Mouse (Mus musculus): ENCODE data around the gene Grb14. TPM values are rescaled to one million over a fixed set of nuclear protein-coding genes. Genes with fewer than 3 reads are reported as not detected.

Gene Grb14
- total and polyA plus RNA-seq, 3 experiments = not detected

DNA sequence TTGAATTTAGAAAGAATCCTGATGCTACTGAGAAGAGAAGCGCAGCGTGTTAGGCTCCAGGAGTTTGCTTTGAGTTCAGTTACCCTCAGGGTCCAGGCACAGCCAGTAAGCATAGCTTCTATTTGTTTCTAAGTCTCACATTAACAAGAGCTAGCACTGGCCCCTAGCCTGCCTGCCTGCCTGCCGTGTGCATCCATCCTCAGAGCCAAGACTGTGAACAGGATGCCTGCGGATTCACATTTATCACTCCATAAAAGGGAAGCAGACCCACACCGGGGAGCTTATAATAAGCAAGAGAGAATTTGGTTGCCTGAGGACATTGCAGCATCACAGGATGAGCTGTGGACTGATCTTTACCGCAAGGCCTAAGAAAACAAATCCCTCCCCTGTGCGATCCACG is 53.8 kb downstream of the Grb14 start:
- no peaks in the 10 kb centered on the region for H3K36me3 ChIP-seq (ENCODE audit: control insufficient read depth in 1 of 2, insufficient read depth in 2 of 2, low read length in 2 of 2)
- no peak overlapping the region for H3K27ac ChIP-seq (ENCODE audit: control insufficient read depth, low read depth, low read length)
- H3K4me3 ChIP-seq (ENCODE audit: control insufficient read depth in 1 of 2, insufficient read depth in 1 of 2, low read depth in 2 of 2, low read length in 2 of 2) = no peak overlapping the region
- no peaks in the 10 kb centered on the region for H3K9me3 ChIP-seq (replicated peaks; ENCODE audit: insufficient read depth, low read length)
- DNase-seq (ENCODE audit: low read depth, low spot score) = no peak
- no peak for TF ChIP-seq HCFC1 (IDR thresholded peaks at IDR 0.05; ENCODE audit: low read depth, low read length)
- TF ChIP-seq TCF12 (IDR thresholded peaks at IDR 0.05; ENCODE audit: low read depth, low read length) = no peak
- TF ChIP-seq RAD21 (IDR thresholded peaks at IDR 0.05; ENCODE audit: low read depth, low read length) = no peak
- TF ChIP-seq CTCF (IDR thresholded peaks at IDR 0.05 in 2 of 3, conservative IDR thresholded peaks at IDR 0.05 in 1 of 3; ENCODE audit: control insufficient read depth in 1 of 3, insufficient read depth in 1 of 3, low read depth in 2 of 3, low read length in 3 of 3, poor library complexity in 1 of 3, severe bottlenecking in 1 of 3) = no peak
- no peak for TF ChIP-seq POLR2A (IDR thresholded peaks at IDR 0.05; ENCODE audit: control insufficient read depth in 1 of 2, insufficient read depth in 1 of 2, low read depth in 1 of 2, low read length in 2 of 2, poor library complexity in 1 of 2)
- TF ChIP-seq MYB (IDR thresholded peaks at IDR 0.05; ENCODE audit: low read depth, low read length) = no peak
- no peak overlapping the region for H3K9ac ChIP-seq (ENCODE audit: control insufficient read depth, low read depth, low read length, poor library complexity, severe bottlenecking)
- no peaks in the 10 kb centered on the region for H3K4me1 ChIP-seq (ENCODE audit: control insufficient read depth in 1 of 2, insufficient read depth in 2 of 2, low read length in 2 of 2)
- H3K79me2 ChIP-seq (ENCODE audit: control insufficient read depth, insufficient read depth, low read length, poor library complexity) = no peaks in the 10 kb centered on the region
- H3K27me3 ChIP-seq (ENCODE audit: control insufficient read depth in 1 of 2, insufficient read depth in 2 of 2, low read length in 2 of 2) = no peaks in the 10 kb centered on the region; a peak in 1 of 4 replicates

DNA sequence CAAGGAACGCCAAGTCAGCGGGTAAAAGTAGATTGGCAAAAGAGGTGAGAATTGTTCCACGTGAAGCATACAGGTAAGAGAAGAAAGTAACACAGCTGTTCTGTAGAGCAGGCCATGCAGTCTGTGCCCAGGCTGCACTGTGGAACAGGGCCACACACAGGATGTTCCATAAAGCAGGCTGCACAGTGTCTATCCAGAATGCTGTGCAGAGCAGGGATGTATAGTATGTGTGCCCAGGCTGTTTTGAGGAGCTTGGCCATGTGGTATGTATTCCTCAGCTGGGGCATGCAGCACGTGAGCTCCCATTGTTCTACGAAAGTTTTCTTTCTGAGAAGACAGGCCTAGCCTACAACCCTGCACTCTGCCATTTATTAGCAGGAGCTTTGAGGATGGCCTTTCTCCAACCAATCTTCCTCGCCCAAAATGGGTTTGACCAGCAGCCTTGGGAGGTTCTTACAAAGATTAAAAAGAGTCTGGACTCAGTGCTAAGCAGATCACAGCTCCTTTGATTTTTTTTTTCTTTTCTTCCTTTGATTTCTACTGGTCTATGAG is 57.8 kb downstream of the Grb14 start:
- no peaks in the 10 kb centered on the region for H3K9me3 ChIP-seq (replicated peaks; ENCODE audit: insufficient read depth, low read length)
- no peaks in the 10 kb centered on the region; a peak in 1 of 4 replicates for H3K27me3 ChIP-seq (ENCODE audit: control insufficient read depth in 1 of 2, insufficient read depth in 2 of 2, low read length in 2 of 2)
- no peaks in the 10 kb centered on the region for H3K4me1 ChIP-seq (ENCODE audit: control insufficient read depth in 1 of 2, insufficient read depth in 2 of 2, low read length in 2 of 2)
- no peak overlapping the region for H3K9ac ChIP-seq (ENCODE audit: control insufficient read depth, low read depth, low read length, poor library complexity, severe bottlenecking)
- H3K4me3 ChIP-seq (ENCODE audit: control insufficient read depth in 1 of 2, insufficient read depth in 1 of 2, low read depth in 2 of 2, low read length in 2 of 2) = no peak overlapping the region
- no peaks in the 10 kb centered on the region for H3K36me3 ChIP-seq (ENCODE audit: control insufficient read depth in 1 of 2, insufficient read depth in 2 of 2, low read length in 2 of 2)
- H3K27ac ChIP-seq (ENCODE audit: control insufficient read depth, low read depth, low read length) = no peak overlapping the region
- TF ChIP-seq RCOR1 (IDR thresholded peaks at IDR 0.05; ENCODE audit: low read depth, low read length) = no peak
- no peak for TF ChIP-seq USF2 (IDR thresholded peaks at IDR 0.05; ENCODE audit: borderline replicate concordance in 1 of 2, insufficient read depth in 1 of 2, low read depth in 1 of 2, low read length in 2 of 2)
- no peak for TF ChIP-seq POLR2A (IDR thresholded peaks at IDR 0.05; ENCODE audit: control insufficient read depth in 1 of 2, insufficient read depth in 1 of 2, low read depth in 1 of 2, low read length in 2 of 2, poor library complexity in 1 of 2)
- TF ChIP-seq MEF2A (IDR thresholded peaks at IDR 0.05; ENCODE audit: extremely low read depth, insufficient replicate concordance, low read depth, low read length, poor library complexity, severe bottlenecking) = no peak
- no peak for TF ChIP-seq USF1 (IDR thresholded peaks at IDR 0.05; ENCODE audit: low read depth, low read length)
- no peak for TF ChIP-seq JUND (IDR thresholded peaks at IDR 0.05; ENCODE audit: low read depth, low read length)
- TF ChIP-seq ETS1 (IDR thresholded peaks at IDR 0.05; ENCODE audit: low read depth, low read length) = no peak
- TF ChIP-seq GATA1 (IDR thresholded peaks at IDR 0.05; ENCODE audit: low read depth, low read length) = no peak
- no peak for TF ChIP-seq ZC3H11A (IDR thresholded peaks at IDR 0.05; ENCODE audit: low read depth, low read length)
- DNase-seq (ENCODE audit: low read depth, low spot score) = no peak
- no peaks in the 10 kb centered on the region for H3K79me2 ChIP-seq (ENCODE audit: control insufficient read depth, insufficient read depth, low read length, poor library complexity)

DNA sequence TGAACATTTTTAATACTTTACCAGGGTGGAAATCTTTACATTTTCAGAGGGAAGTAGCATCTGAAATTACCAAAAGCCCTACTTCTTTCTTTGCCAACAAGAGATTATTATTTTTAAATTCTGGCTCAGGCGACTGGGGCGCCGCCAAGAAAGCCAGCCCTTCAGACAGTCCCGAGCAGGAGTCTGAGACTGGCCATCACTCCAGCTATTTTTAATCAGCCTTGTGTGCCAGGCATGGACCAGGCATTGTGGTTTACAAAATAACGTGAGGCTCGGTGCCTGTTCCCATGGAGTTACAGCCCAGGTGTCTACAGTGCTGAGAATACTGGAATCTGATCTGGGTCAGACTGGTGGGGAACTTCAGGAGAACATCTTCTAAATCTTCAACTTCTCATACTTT is 58.5 kb downstream of the Grb14 start:
- no peaks in the 10 kb centered on the region for H3K36me3 ChIP-seq (ENCODE audit: control insufficient read depth in 1 of 2, insufficient read depth in 2 of 2, low read length in 2 of 2)
- no peaks in the 10 kb centered on the region for H3K27me3 ChIP-seq (ENCODE audit: control insufficient read depth in 1 of 2, insufficient read depth in 2 of 2, low read length in 2 of 2)
- H3K9ac ChIP-seq (ENCODE audit: control insufficient read depth, low read depth, low read length, poor library complexity, severe bottlenecking) = no peak overlapping the region
- H3K27ac ChIP-seq (ENCODE audit: control insufficient read depth, low read depth, low read length) = no peak overlapping the region
- H3K4me3 ChIP-seq (ENCODE audit: control insufficient read depth in 1 of 2, insufficient read depth in 1 of 2, low read depth in 2 of 2, low read length in 2 of 2) = no peak overlapping the region
- TF ChIP-seq POLR2AphosphoS2 (IDR thresholded peaks at IDR 0.05; ENCODE audit: low read length) = no peak
- H3K79me2 ChIP-seq (ENCODE audit: control insufficient read depth, insufficient read depth, low read length, poor library complexity) = no peaks in the 10 kb centered on the region
- H3K9me3 ChIP-seq (replicated peaks; ENCODE audit: insufficient read depth, low read length) = no peaks in the 10 kb centered on the region
- DNase-seq (ENCODE audit: low read depth, low spot score) = no peak
- H3K4me1 ChIP-seq (ENCODE audit: control insufficient read depth in 1 of 2, insufficient read depth in 2 of 2, low read length in 2 of 2) = no peaks in the 10 kb centered on the region

All from MEL (cell line).